Comparison of ENCODE assay signal across 13 mouse cellular contexts in genomic region chr19:40400426-40401030, GRCm38 (mm10).
DNase-seq lines count a peak whose midpoint lies in the region; ATAC-seq lines count a peak whose summit lies in the region.
"Had no signal": no experiment of that assay in that cellular context is flagged by ENCODE, and none has a peak within 500 bp of the region (broad histone marks: within the 10 kb centered on the region; RNA-seq: fewer than 3 reads in every experiment).

No protein-coding gene starts in this region.

- H3K4me1 ChIP-seq in heart, embryonic 14.5 days (ENCODE audit: control insufficient read depth in 2 of 2, insufficient read depth in 2 of 2, low read length in 2 of 2) = peaks cover 24 to 44% of the 10 kb centered on the region in 2 experiments
- peaks cover 39% of the 10 kb centered on the region for H3K4me1 ChIP-seq in kidney, embryonic 16.5 days (ENCODE audit: insufficient read depth, low read length)

- H3K4me3 ChIP-seq in heart, embryonic 14.5 days (ENCODE audit: control insufficient read depth in 1 of 2, insufficient read depth in 1 of 2, low read depth in 1 of 2, low read length in 2 of 2) = no peak overlapping the region
- no peak overlapping the region for H3K4me3 ChIP-seq in kidney, embryonic 16.5 days (ENCODE audit: low read length)
- H3K4me3 ChIP-seq: hindbrain, embryonic 15.5 days; neural tube, embryonic 12.5 days had no signal

- H3K36me3 ChIP-seq in heart, embryonic 14.5 days (ENCODE audit: control insufficient read depth, insufficient read depth, low read length) = peaks cover 20% of the 10 kb centered on the region
- H3K36me3 ChIP-seq in kidney, embryonic 16.5 days (ENCODE audit: insufficient read depth, low read length) = no peaks in the 10 kb centered on the region

- H3K9me3 ChIP-seq in heart, embryonic 14.5 days (ENCODE audit: control insufficient read depth, low read length) = no peaks in the 10 kb centered on the region
- no peaks in the 10 kb centered on the region for H3K9me3 ChIP-seq in kidney, embryonic 16.5 days (ENCODE audit: low read length)
- H3K9me3 ChIP-seq: hindbrain, embryonic 15.5 days; neural tube, embryonic 12.5 days had no signal

- H3K27ac ChIP-seq in heart, embryonic 14.5 days (replicated peaks in 1 of 2; ENCODE audit: control insufficient read depth in 1 of 2, insufficient read depth in 1 of 2, low read depth in 2 of 2, low read length in 2 of 2) = peak overlapping the region; percentile 58 to 60
- H3K27ac ChIP-seq in kidney, embryonic 16.5 days (ENCODE audit: low read length) = 0 out of 2 replicates have a peak overlapping the region, but pooled peaks have one; percentile 58
- H3K27ac ChIP-seq: hindbrain, embryonic 15.5 days; neural tube, embryonic 12.5 days had no signal

- H3K27me3 ChIP-seq in heart, embryonic 14.5 days (ENCODE audit: control insufficient read depth, insufficient read depth, low read length) = no peaks in the 10 kb centered on the region
- no peaks in the 10 kb centered on the region for H3K27me3 ChIP-seq in kidney, embryonic 16.5 days (ENCODE audit: insufficient read depth, low read length)
- H3K27me3 ChIP-seq: hindbrain, embryonic 15.5 days; neural tube, embryonic 12.5 days had no signal

- peak; percentile 31 for DNase-seq in adrenal gland, adult 8-10 months
- no peak for DNase-seq in adrenal gland, postnatal 25 days
- no peak for DNase-seq in heart, postnatal 10 days
- DNase-seq in 3T3-L1 (ENCODE audit: low read depth, low spot score) = peak; percentile 93
- no peak for DNase-seq in Muller cell, postnatal 12 days (ENCODE audit: inconsistent ontology term)
- DNase-seq in spleen, postnatal 10 days (ENCODE audit: low spot score in 2 of 2) = no peak
- DNase-seq: gastrocnemius, postnatal 25 days; midbrain, embryonic 14.5 days had no signal

- peak overlapping the region; percentile 16; the same call in 1 of the 2 replicates for H3K9ac ChIP-seq in heart, embryonic 14.5 days (ENCODE audit: low read length)
- no peak overlapping the region for H3K9ac ChIP-seq in kidney, embryonic 16.5 days (replicated peaks; ENCODE audit: low read length)
- H3K9ac ChIP-seq: hindbrain, embryonic 15.5 days; neural tube, embryonic 12.5 days had no signal

- 68% methylated on average over 11 of the region's 11 CpGs for WGBS in heart, embryonic 14.5 days
- 41% methylated on average over 11 of the region's 11 CpGs for WGBS in kidney, embryonic 16.5 days

- ATAC-seq in heart, embryonic 14.5 days (ENCODE audit: insufficient number of reproducible peaks, insufficient read depth, low FRiP score, low read depth) = no peak
- no peak for ATAC-seq in kidney, embryonic 16.5 days (ENCODE audit: low FRiP score, low TSS enrichment)
- ATAC-seq: forebrain, embryonic 14.5 days had no signal

- H3K4me2 ChIP-seq in heart, embryonic 14.5 days (ENCODE audit: low read length) = no peak overlapping the region
- no peak overlapping the region for H3K4me2 ChIP-seq in kidney, embryonic 16.5 days (replicated peaks; ENCODE audit: low read depth, low read length)
- H3K4me2 ChIP-seq: hindbrain, embryonic 15.5 days; neural tube, embryonic 12.5 days had no signal

- intact Hi-C loops in heart, postnatal 10 days (cut with DNase I) = no loop called here

Comparison
In these comparisons a context has a peak if more than half of its experiments do, and no peak if none do; other contexts are left out.
1. DNase-seq: peak in adrenal gland, adult 8-10 months (single experiment) and 3T3-L1 (single experiment); none in adrenal gland, postnatal 25 days (single experiment), heart, postnatal 10 days (0 of 2), Muller cell, postnatal 12 days (single experiment) and spleen, postnatal 10 days (0 of 2).